Mouse (Mus musculus): Measurements from ENCODE around the gene Fam90a1b. TPM values are rescaled to one million over a fixed set of nuclear protein-coding genes. Genes with fewer than 3 reads are reported as not detected.

The Fam90a1b gene
- total RNA-seq (2023): not detected

GRCm38 (mm10) chrX:94366670-94367241 lies at the start of gene Fam90a1b, which contains the start of gene Apoo:
Gene Fam90a1b, minus strand, starts transcription at chrX:94366777.
Gene Apoo, plus strand, starts transcription at chrX:94367117.

Other genes starting within 250 kb of the Fam90a1b start
- 10 to 100 TPM; 48.4 to 53.2 TPM for gene Zfx, start 243.1 kb downstream of the Fam90a1b start, total RNA-seq (2023)
- 100 to 1,000 TPM; 109 to 135 TPM for gene Eif2s3x, start 153.9 kb downstream of the Fam90a1b start, total RNA-seq (2023)
- gene Klhl15, start 132.2 kb downstream of the Fam90a1b start, total RNA-seq (2023): 10 to 100 TPM; 14.3 to 16.3 TPM
- 1 to 10 TPM; 6.6 to 8.6 TPM for gene Apoo, start 340 bp upstream of the Fam90a1b start, total RNA-seq (2023)
- gene Maged1, start 175.4 kb upstream of the Fam90a1b start, total RNA-seq (2023): 1 to 10 TPM; 4.3 to 4.7 TPM

All from T-cell, adult 66 days (primary cell).